Mouse (Mus musculus) heart, postnatal 10 days (tissue): ENCODE results near the gene Nt5c3. TPM values are rescaled to one million over a fixed set of nuclear protein-coding genes. Genes with fewer than 3 reads are reported as not detected.
A peak's percentile ranks its signal among the peaks of the same experiment; 100 is the strongest.

ENCODE experiments used
- DNase-seq, 2 experiments: peaks; one replicate each; pipeline ENCODE4 v3.0.0; 2021
- intact Hi-C: fragments of 180-260 bp; cut with DNase I; formaldehyde crosslinking; loops from one replicate; pipeline ENCODE4 v1.15.1; 2025
- total RNA-seq, 2 experiments: library from RNA; stranded (reverse); gene quantifications; 2 replicates each; pipeline ENCODE4 v1.2.3; 2021

The Nt5c3 gene
- total RNA-seq, 2 experiments from 2014 or later = 55.7 to 70.7 TPM

GRCm38 (mm10) chr6:56850315-56850714 lies 73.4 kb downstream of the Nt5c3 start:
- DNase-seq = peak; percentile 28 to 33
- intact Hi-C loops = loop anchor here (1.0 kb wide), 1 partner anchor 59 kb away; no protein-coding TSS in a partner anchor

- intact Hi-C loops = loop anchor here (5.0 kb wide), 1 partner anchor 42 kb away; no protein-coding TSS in a partner anchor
- DNase-seq = no peak
These were observed 74.8 kb downstream of the Nt5c3 start for GRCm38 (mm10) chr6:56848974-56849373.

- no peak for DNase-seq
- intact Hi-C loops = no loop called here
These were observed 79.4 kb downstream of the Nt5c3 start for GRCm38 (mm10) chr6:56844365-56844764.

- intact Hi-C loops = no loop called here
- no peak for DNase-seq
These were observed 80.5 kb downstream of the Nt5c3 start for GRCm38 (mm10) chr6:56843229-56843628.

- DNase-seq = no peak
- intact Hi-C loops = no loop called here
These were observed 86.1 kb downstream of the Nt5c3 start for GRCm38 (mm10) chr6:56837621-56838020.

- intact Hi-C loops = no loop called here
- no peak for DNase-seq
These were observed 86.6 kb downstream of the Nt5c3 start for GRCm38 (mm10) chr6:56837166-56837565.

GRCm38 (mm10) chr6:56835532-56835931 lies 88.2 kb downstream of the Nt5c3 start:
- intact Hi-C loops = no loop called here
- DNase-seq = no peak

- DNase-seq = no peak
- intact Hi-C loops = loop anchor here (5.0 kb wide), 1 partner anchor 37 kb away; the partner anchor contains the start of gene Kbtbd2
These were observed 89.0 kb downstream of the Nt5c3 start for GRCm38 (mm10) chr6:56834769-56835168.

- DNase-seq = peak in 1 of 2 experiments; percentile 14
- intact Hi-C loops = loop anchor here (5.0 kb wide), 1 partner anchor 36 kb away; the partner anchor contains the start of gene Kbtbd2
These were observed 90.9 kb downstream of the Nt5c3 start for GRCm38 (mm10) chr6:56832830-56833229.

GRCm38 (mm10) chr6:56832407-56832796 lies 91.3 kb downstream of the Nt5c3 start:
- intact Hi-C loops = loop anchor here (5.0 kb wide), 1 partner anchor 35 kb away; the partner anchor contains the start of gene Kbtbd2
- DNase-seq = peak in 1 of 2 experiments; percentile 49

Other genes starting within 250 kb of the Nt5c3 start
- 10 to 100 TPM; 21.5 to 22.2 TPM for gene Lsm5, start 219.2 kb downstream of the Nt5c3 start, total RNA-seq
- 1 to 10 TPM; 7.9 to 9.1 TPM for gene Avl9, start 209.0 kb downstream of the Nt5c3 start, total RNA-seq
- gene Kbtbd2, start 126.1 kb downstream of the Nt5c3 start, total RNA-seq = 10 to 100 TPM; 38.3 to 43.1 TPM
- gene Fkbp9, start 91.9 kb downstream of the Nt5c3 start, total RNA-seq = 100 to 1,000 TPM; 132 to 136 TPM
- gene Vmn1r4, start 83 bp upstream of the Nt5c3 start, total RNA-seq = under 1 TPM in 1 of 2 experiments, not detected in 1; 0.17 TPM
- not detected for gene Vmn1r5, start 46.3 kb upstream of the Nt5c3 start, total RNA-seq
- gene Vmn1r6, start 73.3 kb upstream of the Nt5c3 start, total RNA-seq = not detected
- not detected for gene Vmn1r7, start 101.4 kb upstream of the Nt5c3 start, total RNA-seq
- gene Vmn1r8, start 108.4 kb upstream of the Nt5c3 start, total RNA-seq = not detected
- gene Vmn1r9, start 142.9 kb upstream of the Nt5c3 start, total RNA-seq = not detected
- not detected for gene Vmn1r10, start 185.5 kb upstream of the Nt5c3 start, total RNA-seq
- gene Vmn1r11, start 209.5 kb upstream of the Nt5c3 start, total RNA-seq = not detected
- gene Vmn1r12, start 233.0 kb upstream of the Nt5c3 start, total RNA-seq = not detected